Mouse (Mus musculus) MEL (cell line): ENCODE measurements around the gene Hoxc6. TPM values are rescaled to one million over a fixed set of nuclear protein-coding genes. Genes with fewer than 3 reads are reported as not detected.

Experiments
- DNase-seq: peaks from one replicate; pipeline ENCODE4 v3.0.0; 2011; ENCODE audit warnings: low read depth, low spot score
- H3K27ac ChIP-seq: 2 replicates; pipeline ENCODE4 v1.5.1; 2012; ENCODE audit warnings: low read depth, mild to moderate bottlenecking, control low read depth, low read length, moderate library complexity; ENCODE audit not compliant: control insufficient read depth
- H3K27me3 ChIP-seq, 2 experiments: fragments of 150-350 bp in 1 of 2; sonication (generic) in 1 of 2; 2 replicates each; pipeline ENCODE4 v1.6.1; 2012; ENCODE audit warnings: low read length in 2 of 2, mild to moderate bottlenecking in 2 of 2, improper control_type of control experiment in 1 of 2, moderate library complexity in 1 of 2; ENCODE audit not compliant: insufficient read depth in 2 of 2, control insufficient read depth in 1 of 2
- H3K36me3 ChIP-seq, 2 experiments: 2 replicates each; pipeline ENCODE4 v1.6.1; 2012 to 2014; ENCODE audit warnings: low read length in 2 of 2, improper control_type of control experiment in 1 of 2, inconsistent platforms in 1 of 2, mild to moderate bottlenecking in 1 of 2; ENCODE audit not compliant: insufficient read depth in 2 of 2, control insufficient read depth in 1 of 2
- H3K4me1 ChIP-seq, 2 experiments: fragments of 150-350 bp in 1 of 2; sonication (generic) in 1 of 2; 2 replicates each; pipeline ENCODE4 v1.6.1; 2012; ENCODE audit warnings: low read length in 2 of 2, improper control_type of control experiment in 1 of 2, mild to moderate bottlenecking in 1 of 2; ENCODE audit not compliant: insufficient read depth in 2 of 2, control insufficient read depth in 1 of 2
- H3K4me3 ChIP-seq, 2 experiments: fragments of 150-350 bp in 1 of 2; sonication (generic) in 1 of 2; 2 replicates each; pipeline ENCODE4 v1.5.1; 2012; ENCODE audit warnings: low read depth in 2 of 2, low read length in 2 of 2, mild to moderate bottlenecking in 2 of 2, moderate library complexity in 2 of 2, control low read depth in 1 of 2, improper control_type of control experiment in 1 of 2; ENCODE audit not compliant: control insufficient read depth in 1 of 2, insufficient read depth in 1 of 2
- H3K79me2 ChIP-seq: 2 replicates; pipeline ENCODE4 v1.6.1; 2012; ENCODE audit warnings: mild to moderate bottlenecking, low read length, moderate library complexity; ENCODE audit not compliant: control insufficient read depth, poor library complexity, insufficient read depth
- H3K9ac ChIP-seq: 2 replicates; pipeline ENCODE4 v1.6.1; 2012; ENCODE audit warnings: low read depth, mild to moderate bottlenecking, control low read depth, low read length, moderate library complexity; ENCODE audit not compliant: control insufficient read depth, poor library complexity, severe bottlenecking
- H3K9me3 ChIP-seq: fragments of 150-350 bp; sonication (generic); replicated peaks from 2 replicates; pipeline ENCODE4 v1.6.1; 2012; ENCODE audit warnings: mild to moderate bottlenecking, low read length, improper control_type of control experiment, moderate library complexity; ENCODE audit not compliant: insufficient read depth
- CHD1 ChIP-seq: IDR thresholded peaks from 2 replicates; pipeline ENCODE4 v1.6.1; 2012; ENCODE audit warnings: low read depth, mild to moderate bottlenecking, inconsistent platforms, low read length, improper control_type of control experiment
- CHD2 ChIP-seq: IDR thresholded peaks from 2 replicates; pipeline ENCODE4 v1.6.1; 2011; ENCODE audit warnings: low read length, improper control_type of control experiment
- CTCF ChIP-seq, 3 experiments: IDR thresholded peaks in 2 of 3; conservative IDR thresholded peaks in 1 of 3; 2 replicates each; pipeline ENCODE4 v1.5.1; 2011 to 2012; ENCODE audit warnings: low read length in 3 of 3, low read depth in 2 of 3, mild to moderate bottlenecking in 2 of 3, improper control_type of control experiment in 1 of 3, inconsistent platforms in 1 of 3, mixed read lengths in 1 of 3, moderate library complexity in 1 of 3; ENCODE audit not compliant: control insufficient read depth in 1 of 3, insufficient read depth in 1 of 3, poor library complexity in 1 of 3, severe bottlenecking in 1 of 3
- E2F4 ChIP-seq: IDR thresholded peaks from 2 replicates; pipeline ENCODE4 v1.6.1; 2011; ENCODE audit warnings: low read depth, low read length, improper control_type of control experiment, borderline replicate concordance
- ELF1 ChIP-seq: IDR thresholded peaks from 2 replicates; pipeline ENCODE4 v1.6.1; 2014; ENCODE audit warnings: low read depth, mild to moderate bottlenecking, inconsistent platforms, low read length, improper control_type of control experiment, moderate library complexity
- EP300 ChIP-seq, 2 experiments: IDR thresholded peaks; 2 replicates each; pipeline ENCODE4 v1.6.1; 2011; ENCODE audit warnings: improper control_type of control experiment in 2 of 2, low read length in 2 of 2, low read depth in 1 of 2, mild to moderate bottlenecking in 1 of 2
- ETS1 ChIP-seq: IDR thresholded peaks from 2 replicates; pipeline ENCODE4 v1.6.1; 2012; ENCODE audit warnings: low read depth, mild to moderate bottlenecking, inconsistent platforms, low read length, improper control_type of control experiment, moderate library complexity
- GATA1 ChIP-seq: IDR thresholded peaks from 2 replicates; pipeline ENCODE4 v1.6.1; 2011; ENCODE audit warnings: low read depth, low read length, improper control_type of control experiment
- HCFC1 ChIP-seq: IDR thresholded peaks from 2 replicates; pipeline ENCODE4 v1.6.1; 2012; ENCODE audit warnings: low read depth, mild to moderate bottlenecking, inconsistent platforms, low read length, improper control_type of control experiment, moderate library complexity
- JUND ChIP-seq: IDR thresholded peaks from 2 replicates; pipeline ENCODE4 v1.6.1; 2011; ENCODE audit warnings: low read depth, mild to moderate bottlenecking, improper control_type of control experiment, low read length
- MAFK ChIP-seq: IDR thresholded peaks from 2 replicates; pipeline ENCODE4 v1.6.1; 2011; ENCODE audit warnings: low read depth, mild to moderate bottlenecking, low read length, improper control_type of control experiment, borderline replicate concordance
- MAX ChIP-seq: IDR thresholded peaks from 2 replicates; pipeline ENCODE4 v1.6.1; 2011; ENCODE audit warnings: low read length, improper control_type of control experiment
- MEF2A ChIP-seq: IDR thresholded peaks from 2 replicates; pipeline ENCODE4 v1.6.1; 2014; ENCODE audit warnings: low read depth, mild to moderate bottlenecking, inconsistent platforms, low read length, improper control_type of control experiment; ENCODE audit not compliant: poor library complexity, insufficient replicate concordance, severe bottlenecking; ENCODE audit errors: extremely low read depth
- MXI1 ChIP-seq: IDR thresholded peaks from 2 replicates; pipeline ENCODE4 v1.6.1; 2011; ENCODE audit warnings: mild to moderate bottlenecking, low read depth, low read length, improper control_type of control experiment
- MYB ChIP-seq: IDR thresholded peaks from 2 replicates; pipeline ENCODE4 v1.6.1; 2011; ENCODE audit warnings: mild to moderate bottlenecking, low read depth, low read length, improper control_type of control experiment
- NELFE ChIP-seq: IDR thresholded peaks from 2 replicates; pipeline ENCODE4 v1.6.1; 2011; ENCODE audit warnings: low read depth, low read length, improper control_type of control experiment
- RAD21 ChIP-seq: IDR thresholded peaks from 2 replicates; pipeline ENCODE4 v1.6.1; 2011; ENCODE audit warnings: mild to moderate bottlenecking, low read depth, low read length, improper control_type of control experiment
- SMC3 ChIP-seq: IDR thresholded peaks from 2 replicates; pipeline ENCODE4 v1.6.1; 2011; ENCODE audit warnings: low read depth, low read length, improper control_type of control experiment
- TAL1 ChIP-seq: IDR thresholded peaks from 2 replicates; pipeline ENCODE4 v1.6.1; 2012; ENCODE audit warnings: mild to moderate bottlenecking, inconsistent platforms, low read length, moderate library complexity, mixed read lengths
- USF1 ChIP-seq: IDR thresholded peaks from 2 replicates; pipeline ENCODE4 v1.6.1; 2014; ENCODE audit warnings: low read depth, mild to moderate bottlenecking, inconsistent platforms, low read length, improper control_type of control experiment, moderate library complexity
- ZC3H11A ChIP-seq: IDR thresholded peaks from 2 replicates; pipeline ENCODE4 v1.6.1; 2012; ENCODE audit warnings: low read depth, mild to moderate bottlenecking, inconsistent platforms, low read length, improper control_type of control experiment
- ZKSCAN1 ChIP-seq: IDR thresholded peaks from 2 replicates; pipeline ENCODE4 v1.6.1; 2012; ENCODE audit warnings: low read depth, mild to moderate bottlenecking, inconsistent platforms, low read length, improper control_type of control experiment, moderate library complexity
- ZMIZ1 ChIP-seq: IDR thresholded peaks from 2 replicates; pipeline ENCODE4 v1.6.1; 2012; ENCODE audit warnings: low read depth, mild to moderate bottlenecking, inconsistent platforms, low read length, improper control_type of control experiment, moderate library complexity
- ZNF384 ChIP-seq: IDR thresholded peaks from 2 replicates; pipeline ENCODE4 v1.6.1; 2012; ENCODE audit warnings: low read depth, mild to moderate bottlenecking, inconsistent platforms, low read length, improper control_type of control experiment
- polyA plus RNA-seq, 2 experiments: library from polyadenylated mRNA; stranded (reverse) in 1 of 2; unstranded in 1 of 2; fragments of >175 nt in 1 of 2; fragments of >200 nt in 1 of 2; gene quantifications; 2 replicates each; pipeline versions ENCODE4 v1.2.1 to v1.2.4; 2012; ENCODE audit warnings: low replicate concordance in 2 of 2, low read depth in 1 of 2; ENCODE audit not compliant: insufficient read length in 2 of 2, insufficient read depth in 1 of 2, missing spikeins in 1 of 2
- total RNA-seq: library from RNA; depleted of rRNA; stranded (reverse); fragments of 300-350 nt; gene quantifications from 2 replicates; pipeline ENCODE4 v1.2.3, GENCODE M21; 2012

Hoxc6 gene
- total and polyA plus RNA-seq, 3 experiments, result 2.3 to 9.4 TPM; not detected in 1

GRCm38 (mm10) chr15:102972753-102973152 lies 25.3 kb upstream of the Hoxc6 start:
- Histone ChIP-seq H3K4me1 (peaks cover 13 to 16% of the 10 kb centered on the region in 2 experiments), H3K79me2 (peaks cover 43% of the 10 kb centered on the region), H3K9ac (no peak overlapping the region), H3K36me3 (peaks cover 0 to 19% of the 10 kb centered on the region in 2 experiments; a peak in 2 of 4 replicates), H3K27me3 (no peaks in the 10 kb centered on the region), H3K4me3 (no peak overlapping the region), H3K27ac (no peak overlapping the region), H3K9me3 (no peaks in the 10 kb centered on the region)
- TF ChIP-seq ETS1, result no peak
- no peak for TF ChIP-seq MEF2A
- TF ChIP-seq GATA1, result no peak
- TF ChIP-seq CHD2, result no peak
- TF ChIP-seq TAL1, result no peak
- no peak for TF ChIP-seq SMC3
- TF ChIP-seq ELF1, result no peak
- no peak for TF ChIP-seq CTCF (IDR thresholded peaks at IDR 0.05 in 2 of 3, conservative IDR thresholded peaks at IDR 0.05 in 1 of 3; ENCODE audit: control insufficient read depth in 1 of 3, insufficient read depth in 1 of 3, low read depth in 2 of 3, low read length in 3 of 3, poor library complexity in 1 of 3, severe bottlenecking in 1 of 3)
- no peak for TF ChIP-seq ZKSCAN1
- no peak for TF ChIP-seq JUND
- TF ChIP-seq MAX, result no peak
- TF ChIP-seq HCFC1, result no peak
- TF ChIP-seq MAFK, result no peak
- no peak for DNase-seq

- no peak for TF ChIP-seq ZMIZ1
- TF ChIP-seq CHD1, result no peak
- TF ChIP-seq ZKSCAN1, result no peak
- TF ChIP-seq EP300 (IDR thresholded peaks at IDR 0.05; ENCODE audit: low read depth in 1 of 2, low read length in 2 of 2), result no peak
- no peak for TF ChIP-seq HCFC1
- TF ChIP-seq ZNF384, result no peak
- no peak for TF ChIP-seq RAD21
- no peak for TF ChIP-seq MYB
- no peak for TF ChIP-seq MXI1
- no peak for TF ChIP-seq NELFE
- no peak for TF ChIP-seq E2F4
- TF ChIP-seq MEF2A, result no peak
- TF ChIP-seq ZC3H11A, result no peak
- no peak for TF ChIP-seq MAFK
- TF ChIP-seq USF1, result no peak
- Histone ChIP-seq H3K9me3 (no peaks in the 10 kb centered on the region), H3K79me2 (peaks cover 46% of the 10 kb centered on the region), H3K36me3 (peaks cover 0 to 24% of the 10 kb centered on the region in 2 experiments; a peak in 2 of 4 replicates), H3K4me1 (peaks cover 19 to 27% of the 10 kb centered on the region in 2 experiments), H3K9ac (no peak overlapping the region), H3K27me3 (no peaks in the 10 kb centered on the region), H3K27ac (no peak overlapping the region), H3K4me3 (no peak overlapping the region; a peak in 1 of 4 replicates)
- no peak for DNase-seq
Observed at GRCm38 (mm10) chr15:102975034-102975433, 23.0 kb upstream of the Hoxc6 start.
